Mouse (Mus musculus): ENCODE data around the gene Prmt3. TPM values are rescaled to one million over a fixed set of nuclear protein-coding genes. Genes with fewer than 3 reads are reported as not detected.

The Prmt3 gene
- polyA plus RNA-seq, 1 experiment from 2014 or later = 55.3 TPM

DNA sequence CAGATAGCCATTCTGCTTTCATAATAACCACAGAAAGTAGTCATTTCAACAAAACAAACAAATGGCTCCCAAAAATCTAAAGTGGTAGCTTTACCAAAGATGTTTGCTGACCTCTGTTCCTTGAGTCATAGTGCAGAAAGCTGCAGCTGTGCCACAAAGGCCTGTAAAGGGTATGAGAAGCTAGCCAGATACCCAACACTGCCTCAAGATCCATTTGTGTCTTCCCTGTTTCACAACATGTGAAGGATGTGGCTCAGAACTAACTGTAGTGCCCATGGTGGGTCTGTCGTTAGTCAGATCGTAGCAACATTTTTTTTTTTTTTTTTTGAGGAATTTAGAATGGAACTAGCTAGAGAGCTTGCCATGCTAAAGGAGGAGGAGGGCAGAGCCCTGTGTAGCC is 46.4 kb downstream of the Prmt3 start:
- Histone ChIP-seq H3K27me3 (no peaks in the 10 kb centered on the region), H3K4me3 (no peak overlapping the region), H3K36me3 (peaks cover 25% of the 10 kb centered on the region), H3K9me3 (no peaks in the 10 kb centered on the region), H3K4me2 (replicated peaks) (no peak overlapping the region), H3K27ac (replicated peaks) (no peak overlapping the region), H3K9ac (replicated peaks) (no peak overlapping the region), H3K4me1 (no peaks in the 10 kb centered on the region)
- ATAC-seq (replicated peaks) = no peak
- 78% methylated on average over 2 of the region's 2 CpGs for WGBS

DNA sequence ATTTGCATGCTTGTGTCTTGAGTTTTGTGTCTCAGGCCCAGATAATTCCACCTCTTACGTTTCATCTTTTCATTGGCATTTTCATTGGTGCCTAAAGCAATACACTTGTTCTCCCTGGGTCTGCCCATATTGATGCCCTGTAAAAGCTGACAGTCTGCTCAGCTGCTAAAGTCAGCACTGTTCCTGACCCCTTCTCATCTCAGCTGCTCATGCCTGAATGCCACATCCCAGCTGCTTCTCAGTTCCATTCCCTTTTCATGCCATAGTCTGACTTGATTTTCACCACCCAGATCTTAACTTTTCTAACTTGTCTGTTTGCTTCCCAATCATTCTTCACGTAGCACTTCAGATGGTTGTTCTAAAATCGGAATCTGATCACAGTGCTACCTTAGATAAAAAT is 47.3 kb downstream of the Prmt3 start:
- H3K9ac ChIP-seq (replicated peaks) = no peak overlapping the region
- no peaks in the 10 kb centered on the region for H3K9me3 ChIP-seq
- no peak overlapping the region for H3K4me3 ChIP-seq
- H3K27me3 ChIP-seq = no peaks in the 10 kb centered on the region
- no peak for ATAC-seq (replicated peaks)
- 89% methylated on average over 3 of the region's 3 CpGs for whole genome bisulfite sequencing
- H3K27ac ChIP-seq (replicated peaks) = no peak overlapping the region
- H3K4me2 ChIP-seq (replicated peaks) = no peak overlapping the region
- H3K36me3 ChIP-seq = peaks cover 28% of the 10 kb centered on the region
- H3K4me1 ChIP-seq = no peaks in the 10 kb centered on the region

DNA sequence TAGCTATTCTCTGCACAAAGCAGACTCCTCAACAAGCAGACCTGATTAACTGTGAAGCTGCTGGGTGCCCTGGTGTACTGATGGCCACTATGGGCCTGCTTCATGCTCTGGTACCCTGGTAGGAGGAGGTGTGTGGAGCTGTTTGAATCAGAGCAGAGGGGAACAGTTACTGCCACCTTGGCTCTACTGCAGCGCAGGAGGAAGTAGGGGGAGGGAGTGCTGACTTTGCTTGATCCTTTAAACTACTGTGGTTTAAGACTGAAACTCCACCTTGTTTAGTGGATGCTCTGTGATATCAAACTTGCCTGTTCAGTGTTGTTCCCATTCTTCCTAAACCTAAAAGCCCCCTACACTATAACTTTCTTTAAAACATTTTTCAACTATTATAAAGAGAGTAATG is 49.8 kb downstream of the Prmt3 start:
- H3K27me3 ChIP-seq = no peaks in the 10 kb centered on the region
- H3K9me3 ChIP-seq = no peaks in the 10 kb centered on the region
- WGBS = 91% methylated on average over 1 of the region's 1 CpGs
- peaks cover 26% of the 10 kb centered on the region for H3K36me3 ChIP-seq
- no peak overlapping the region for H3K9ac ChIP-seq (replicated peaks)
- H3K27ac ChIP-seq (replicated peaks) = no peak overlapping the region
- no peaks in the 10 kb centered on the region for H3K4me1 ChIP-seq
- no peak for ATAC-seq (replicated peaks)
- no peak overlapping the region for H3K4me3 ChIP-seq
- H3K4me2 ChIP-seq (replicated peaks) = no peak overlapping the region

GRCm38 (mm10) chr7:49842366-49843282 is 64.5 kb downstream of the Prmt3 start:
- ATAC-seq (replicated peaks) = peak; percentile 87
- Histone ChIP-seq H3K4me3 (peak overlapping the region; percentile 7), H3K4me2 (replicated peaks) (peak overlapping the region; percentile 29), H3K36me3 (no peaks in the 10 kb centered on the region), H3K27me3 (no peaks in the 10 kb centered on the region), H3K4me1 (peaks cover 15% of the 10 kb centered on the region), H3K9ac (replicated peaks) (no peak overlapping the region; the same call in 1 of the 2 replicates), H3K27ac (replicated peaks) (peak overlapping the region; percentile 62), H3K9me3 (no peaks in the 10 kb centered on the region)
- 10% methylated on average over 11 of the region's 11 CpGs for WGBS

- Histone ChIP-seq H3K27ac (replicated peaks) (peak overlapping the region; percentile 62; the same call in 1 of the 2 replicates), H3K4me2 (replicated peaks) (peak overlapping the region; percentile 29), H3K27me3 (no peaks in the 10 kb centered on the region), H3K4me1 (peaks cover 15% of the 10 kb centered on the region), H3K4me3 (no peak overlapping the region), H3K9me3 (no peaks in the 10 kb centered on the region), H3K36me3 (no peaks in the 10 kb centered on the region), H3K9ac (replicated peaks) (no peak overlapping the region)
- whole genome bisulfite sequencing = 59% methylated on average over 6 of the region's 6 CpGs
- ATAC-seq (replicated peaks) = peak; percentile 27; the same call in 1 of the 2 replicates
These were observed 65.3 kb downstream of the Prmt3 start for GRCm38 (mm10) chr7:49843304-49843933.

GRCm38 (mm10) chr7:49847939-49848338 is 69.8 kb downstream of the Prmt3 start:
- Histone ChIP-seq H3K36me3 (no peaks in the 10 kb centered on the region), H3K9me3 (no peaks in the 10 kb centered on the region), H3K27ac (replicated peaks) (no peak overlapping the region), H3K4me3 (no peak overlapping the region), H3K27me3 (no peaks in the 10 kb centered on the region), H3K4me2 (replicated peaks) (no peak overlapping the region), H3K9ac (replicated peaks) (no peak overlapping the region), H3K4me1 (peaks cover 6% of the 10 kb centered on the region)
- ATAC-seq (replicated peaks) = no peak
- 82% methylated on average over 2 of the region's 2 CpGs for WGBS

- Histone ChIP-seq H3K9me3 (no peaks in the 10 kb centered on the region), H3K4me1 (no peaks in the 10 kb centered on the region), H3K27ac (replicated peaks) (no peak overlapping the region), H3K4me2 (replicated peaks) (no peak overlapping the region), H3K27me3 (no peaks in the 10 kb centered on the region), H3K4me3 (no peak overlapping the region), H3K9ac (replicated peaks) (no peak overlapping the region), H3K36me3 (peaks cover 8% of the 10 kb centered on the region; the same call in 1 of the 2 replicates)
- ATAC-seq (replicated peaks) = no peak
- 88% methylated on average over 5 of the region's 5 CpGs for WGBS
These were observed 75.4 kb downstream of the Prmt3 start for GRCm38 (mm10) chr7:49853342-49854181.

DNA sequence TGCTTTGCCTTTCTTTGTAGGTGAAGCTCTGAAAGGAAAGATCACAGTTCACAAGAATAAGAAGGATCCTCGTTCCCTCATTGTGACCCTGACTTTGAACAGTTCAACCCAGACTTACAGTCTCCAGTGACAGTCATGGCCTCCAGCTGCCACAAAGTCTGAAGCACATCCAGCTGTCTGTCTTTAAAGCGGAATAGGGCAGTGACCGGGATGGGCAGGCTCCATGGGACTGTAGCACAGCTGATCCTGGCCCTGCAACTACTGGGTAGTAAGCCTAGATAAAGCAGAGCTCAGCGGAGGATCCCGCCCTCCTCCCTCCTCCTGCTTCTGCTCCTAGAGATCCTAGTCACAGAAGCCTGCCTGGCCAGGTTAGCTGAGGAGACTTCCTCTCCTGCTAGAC is 79.2 kb downstream of the Prmt3 start:
- WGBS = 89% methylated on average over 5 of the region's 5 CpGs
- ATAC-seq (replicated peaks) = no peak
- H3K9me3 ChIP-seq = no peaks in the 10 kb centered on the region
- peaks cover 15% of the 10 kb centered on the region; the same call in 1 of the 2 replicates for H3K36me3 ChIP-seq
- H3K27ac ChIP-seq (replicated peaks) = no peak overlapping the region
- H3K4me1 ChIP-seq = no peaks in the 10 kb centered on the region
- no peaks in the 10 kb centered on the region for H3K27me3 ChIP-seq
- H3K4me2 ChIP-seq (replicated peaks) = no peak overlapping the region
- no peak overlapping the region for H3K4me3 ChIP-seq
- H3K9ac ChIP-seq (replicated peaks) = no peak overlapping the region

DNA sequence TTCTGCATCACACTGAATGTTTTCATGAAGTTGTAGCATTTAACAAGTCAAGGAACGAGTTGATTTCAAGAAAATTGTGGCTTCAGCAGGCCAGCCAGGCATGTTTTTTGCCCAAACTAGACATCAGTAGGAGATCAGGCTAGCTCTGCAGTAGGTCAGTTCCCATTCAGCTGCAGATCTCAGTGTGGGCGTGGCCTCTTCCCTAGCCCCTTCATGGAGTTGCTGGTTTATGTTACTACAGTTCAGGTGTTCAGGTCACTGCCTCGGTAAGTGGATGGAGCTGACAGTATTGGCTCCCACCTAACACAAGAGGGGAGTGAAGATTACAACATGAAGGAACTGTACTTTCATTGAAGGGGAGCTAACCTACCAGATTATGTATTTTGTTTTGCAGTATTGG is 80.1 kb downstream of the Prmt3 start:
- Histone ChIP-seq H3K27me3 (no peaks in the 10 kb centered on the region), H3K4me1 (no peaks in the 10 kb centered on the region), H3K9me3 (no peaks in the 10 kb centered on the region), H3K4me3 (no peak overlapping the region), H3K27ac (replicated peaks) (no peak overlapping the region), H3K4me2 (replicated peaks) (no peak overlapping the region), H3K36me3 (peaks cover 15% of the 10 kb centered on the region; the same call in 1 of the 2 replicates), H3K9ac (replicated peaks) (no peak overlapping the region)
- 85% methylated on average over 3 of the region's 3 CpGs for WGBS
- ATAC-seq (replicated peaks) = no peak

DNA sequence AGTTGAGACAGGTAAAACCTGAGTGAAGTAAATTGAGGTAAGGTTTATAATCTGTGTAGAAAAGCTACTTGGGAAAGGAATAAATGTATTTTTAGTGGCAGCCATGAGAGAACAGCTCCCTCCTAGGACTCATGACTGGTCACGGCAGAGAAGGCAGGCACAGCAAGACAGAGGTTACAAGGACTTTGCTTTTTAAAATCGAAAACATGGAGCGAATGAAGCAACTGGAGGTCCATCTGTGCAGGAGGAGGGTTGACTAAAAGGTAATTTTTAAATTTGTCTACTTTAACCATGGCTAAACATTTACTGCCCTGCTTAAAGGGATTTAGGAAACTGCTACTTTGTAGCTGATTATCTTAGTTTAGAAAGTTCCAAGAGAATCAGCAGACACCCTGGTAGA is 81.7 kb downstream of the Prmt3 start:
- H3K4me2 ChIP-seq (replicated peaks) = no peak overlapping the region
- H3K9me3 ChIP-seq = no peaks in the 10 kb centered on the region
- peaks cover 15% of the 10 kb centered on the region; the same call in 1 of the 2 replicates for H3K36me3 ChIP-seq
- H3K4me3 ChIP-seq = no peak overlapping the region
- no peak overlapping the region for H3K27ac ChIP-seq (replicated peaks)
- H3K9ac ChIP-seq (replicated peaks) = no peak overlapping the region
- ATAC-seq (replicated peaks) = no peak
- no peaks in the 10 kb centered on the region for H3K27me3 ChIP-seq
- WGBS = 97% methylated on average over 3 of the region's 3 CpGs
- H3K4me1 ChIP-seq = no peaks in the 10 kb centered on the region

GRCm38 (mm10) chr7:49861196-49861595 is 83.0 kb downstream of the Prmt3 start:
- no peak for ATAC-seq (replicated peaks)
- Histone ChIP-seq H3K36me3 (peaks cover 15% of the 10 kb centered on the region; the same call in 1 of the 2 replicates), H3K9me3 (no peaks in the 10 kb centered on the region), H3K4me2 (replicated peaks) (no peak overlapping the region), H3K4me3 (no peak overlapping the region), H3K27ac (replicated peaks) (no peak overlapping the region), H3K27me3 (no peaks in the 10 kb centered on the region), H3K4me1 (no peaks in the 10 kb centered on the region), H3K9ac (replicated peaks) (no peak overlapping the region)
- WGBS = 94% methylated on average over 2 of the region's 2 CpGs
